Mouse (Mus musculus) G1E (cell line): ENCODE measurements around the gene Ttc16. TPM values are rescaled to one million over a fixed set of nuclear protein-coding genes. Genes with fewer than 3 reads are reported as not detected.
A peak's percentile ranks its signal among the peaks of the same experiment; 100 is the strongest.

ENCODE experiments used
- ATAC-seq: 2 replicates; pipeline ENCODE4 v1.8.0; 2016; ENCODE audit warnings: mild to moderate bottlenecking; ENCODE audit not compliant: insufficient number of reproducible peaks, poor library complexity, low FRiP score, severe bottlenecking; ENCODE audit errors: extremely low read depth
- DNase-seq: peaks from one replicate; pipeline ENCODE4 v3.0.0; 2012; ENCODE audit warnings: low spot score
- H3K27me3 ChIP-seq: 2 replicates; pipeline ENCODE4 v1.6.1; 2012; ENCODE audit warnings: mild to moderate bottlenecking, low read length, inconsistent platforms; ENCODE audit not compliant: insufficient read depth
- H3K36me3 ChIP-seq: replicated peaks from 2 replicates; pipeline ENCODE3; 2012; ENCODE audit warnings: mild to moderate bottlenecking, inconsistent platforms
- H3K4me1 ChIP-seq: 2 replicates; pipeline ENCODE4 v1.6.1; 2012; ENCODE audit warnings: low read depth, low read length, inconsistent platforms, mixed read lengths; ENCODE audit not compliant: insufficient read depth
- H3K4me3 ChIP-seq: 2 replicates; pipeline ENCODE4 v1.5.1; 2012; ENCODE audit warnings: low read depth, mild to moderate bottlenecking, inconsistent platforms, low read length, moderate library complexity, mixed read lengths
- H3K9me3 ChIP-seq: replicated peaks from 2 replicates; pipeline ENCODE4 v1.6.1; 2012; ENCODE audit warnings: inconsistent platforms
- CTCF ChIP-seq: IDR thresholded peaks from 2 replicates; pipeline ENCODE4 v1.5.1; 2012; ENCODE audit warnings: low read depth, low read length, inconsistent platforms, mixed read lengths
- GATA1 ChIP-seq: IDR thresholded peaks from 2 replicates; pipeline ENCODE4 v1.6.1; 2012; ENCODE audit warnings: borderline replicate concordance, low read length, inconsistent platforms, mixed read lengths
- GATA2 ChIP-seq: IDR thresholded peaks from 2 replicates; pipeline ENCODE4 v1.6.1; 2012; ENCODE audit warnings: low read depth, low read length, inconsistent platforms, borderline replicate concordance
- POLR2AphosphoS5 ChIP-seq: IDR thresholded peaks from 2 replicates; pipeline ENCODE4 v1.6.1; 2012; ENCODE audit warnings: low read depth, low read length, inconsistent platforms; ENCODE audit not compliant: insufficient replicate concordance
- TAL1 ChIP-seq: conservative IDR thresholded peaks from 2 replicates; pipeline ENCODE4 v1.6.1; 2012; ENCODE audit warnings: low read depth, low read length, inconsistent platforms, mixed read lengths
- polyA plus RNA-seq: library from polyadenylated mRNA; stranded (reverse); fragments of >175 nt; gene quantifications from 2 replicates; pipeline ENCODE4 v1.2.3, GENCODE M21; 2012
- total RNA-seq, 2 experiments: library from RNA; stranded (forward) in 1 of 2; stranded (reverse) in 1 of 2; fragments of 200-1000 nt in 1 of 2; fragments of >200 nt in 1 of 2; fragmentation: Nextera tagmentation in 1 of 2; gene quantifications; 2 replicates each; pipeline ENCODE4 v1.2.3; 2014 to 2017

Gene Ttc16
- total and polyA plus RNA-seq, 3 experiments: 0.15 to 0.38 TPM; not detected in 1

GRCm38 (mm10) chr2:32712108-32712551 is 63.3 kb downstream of the Ttc16 start:
- TF ChIP-seq GATA1 (no peak), GATA2 (no peak), POLR2AphosphoS5 (no peak), TAL1 (no peak), CTCF (no peak)
- Histone ChIP-seq H3K27me3 (peaks cover 4% of the 10 kb centered on the region; the same call in 1 of the 2 replicates), H3K9me3 (no peaks in the 10 kb centered on the region), H3K4me3 (peak overlapping the region; percentile 93), H3K4me1 (peaks cover 62% of the 10 kb centered on the region), H3K36me3 (peaks cover 44% of the 10 kb centered on the region)
- peak; percentile 32; the same call in 1 of the 2 replicates for ATAC-seq
- peak; percentile 93 for DNase-seq

DNA sequence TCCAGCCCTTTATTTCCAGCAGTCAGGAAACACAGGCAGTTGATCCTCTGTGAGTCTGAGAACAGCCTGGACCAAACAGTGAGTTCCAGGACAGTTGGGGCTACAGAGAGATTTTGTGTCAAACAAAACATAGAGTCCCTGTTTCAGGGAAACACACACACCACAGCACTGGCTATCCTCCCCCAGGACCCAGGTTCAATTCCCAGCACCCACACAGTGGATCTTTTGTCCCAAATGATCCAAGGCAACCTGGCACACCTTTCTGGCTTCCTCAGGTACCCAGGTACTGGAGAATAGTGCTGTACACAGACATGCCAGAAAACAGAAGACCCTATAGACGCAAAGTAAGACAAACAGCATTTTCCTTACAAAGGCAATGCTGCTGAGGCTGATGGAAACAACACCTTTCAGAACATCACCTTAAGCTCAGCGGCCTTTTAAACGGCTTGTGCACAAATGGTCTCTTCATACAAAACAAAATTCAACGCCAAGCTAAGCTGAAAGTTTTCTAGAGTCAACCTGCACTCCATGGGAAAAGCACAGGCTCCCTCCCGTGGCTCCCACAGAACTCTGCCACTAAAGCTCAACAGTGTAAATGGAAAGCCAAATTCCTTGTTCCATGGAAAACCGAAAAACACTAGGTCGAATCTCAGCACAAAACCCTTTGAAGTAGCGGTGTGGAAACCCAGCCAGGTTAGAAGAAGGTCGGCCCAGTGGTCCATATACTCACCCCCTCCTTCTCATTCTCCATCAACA is 64.0 kb downstream of the Ttc16 start:
- H3K36me3 ChIP-seq: peaks cover 51% of the 10 kb centered on the region
- peaks cover 67% of the 10 kb centered on the region for H3K4me1 ChIP-seq
- TF ChIP-seq GATA2 (no peak), TAL1 (no peak), CTCF (no peak), GATA1 (no peak), POLR2AphosphoS5 (no peak)
- DNase-seq: no peak
- no peaks in the 10 kb centered on the region for H3K9me3 ChIP-seq
- peak overlapping the region; percentile 93 for H3K4me3 ChIP-seq
- H3K27me3 ChIP-seq: peaks cover 2% of the 10 kb centered on the region; the same call in 1 of the 2 replicates
- no peak for ATAC-seq

GRCm38 (mm10) chr2:32710425-32710824 is 65.0 kb downstream of the Ttc16 start:
- H3K27me3 ChIP-seq: no peaks in the 10 kb centered on the region
- peaks cover 69% of the 10 kb centered on the region for H3K4me1 ChIP-seq
- ATAC-seq (no peak), DNase-seq (peak; percentile 57)
- no peaks in the 10 kb centered on the region for H3K9me3 ChIP-seq
- TF ChIP-seq POLR2AphosphoS5: no peak
- TF ChIP-seq TAL1: no peak
- no peak for TF ChIP-seq GATA1
- no peak for TF ChIP-seq GATA2
- TF ChIP-seq CTCF: no peak
- H3K36me3 ChIP-seq: peaks cover 61% of the 10 kb centered on the region
- peak overlapping the region; percentile 54; the same call in 1 of the 2 replicates for H3K4me3 ChIP-seq

DNA sequence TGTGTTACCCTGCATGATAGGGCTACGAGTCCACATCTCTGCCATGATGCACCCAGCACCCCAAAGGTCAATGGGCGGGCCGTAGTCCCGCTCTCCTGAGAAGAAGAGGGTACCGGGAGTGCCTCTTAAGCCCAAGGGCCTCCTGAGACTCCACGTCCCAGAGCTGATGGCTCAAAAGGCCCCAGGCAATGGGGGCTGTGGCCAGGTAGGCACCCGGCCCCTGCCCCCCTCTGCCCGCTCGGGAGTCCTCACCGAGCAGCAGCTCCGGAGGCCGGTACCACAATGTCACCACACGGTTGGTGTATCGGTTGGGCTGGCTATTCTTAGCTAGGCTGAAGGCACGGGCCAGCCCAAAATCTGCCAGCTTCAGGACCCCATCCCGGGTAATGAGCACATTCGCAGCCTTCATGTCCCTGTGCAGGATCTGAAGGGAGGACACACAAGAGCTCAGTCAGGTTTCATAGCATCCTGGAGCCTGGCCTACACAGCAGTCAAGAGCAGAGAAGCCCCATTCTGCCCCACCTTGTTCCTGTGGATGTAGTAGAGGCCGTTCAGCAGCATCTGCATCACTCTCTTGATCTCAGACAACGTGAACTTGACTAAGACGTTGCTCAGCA is 65.8 kb downstream of the Ttc16 start:
- Histone ChIP-seq H3K4me3 (peak overlapping the region; percentile 54; the same call in 1 of the 2 replicates), H3K9me3 (no peaks in the 10 kb centered on the region), H3K4me1 (peaks cover 63% of the 10 kb centered on the region), H3K27me3 (no peaks in the 10 kb centered on the region), H3K36me3 (peaks cover 69% of the 10 kb centered on the region)
- no peak for TF ChIP-seq TAL1
- no peak for TF ChIP-seq GATA2
- DNase-seq: no peak
- no peak for ATAC-seq

- DNase-seq (peak; percentile 74), ATAC-seq (no peak)
- Histone ChIP-seq H3K36me3 (peaks cover 79% of the 10 kb centered on the region), H3K4me1 (peaks cover 53% of the 10 kb centered on the region), H3K27me3 (no peaks in the 10 kb centered on the region), H3K9me3 (no peaks in the 10 kb centered on the region), H3K4me3 (no peak overlapping the region; the same call in 1 of the 2 replicates)
- TF ChIP-seq GATA1 (no peak), TAL1 (no peak), GATA2 (no peak), CTCF (peak; percentile 61), POLR2AphosphoS5 (no peak)
These were observed 66.8 kb downstream of the Ttc16 start for GRCm38 (mm10) chr2:32708643-32709042.

Other genes with a start within 250 kb of the Ttc16 start
- gene Fam102a, start 240.3 kb downstream of the Ttc16 start, total RNA-seq (2014; fragmentation: Nextera tagmentation): 33.6 and 35.0 TPM in 2 replicates
- 28.7 and 30.1 TPM in 2 replicates for gene Fam102a, start 240.3 kb downstream of the Ttc16 start, total RNA-seq (2017)
- 28.9 and 32.7 TPM in 2 replicates for gene Fam102a, start 240.3 kb downstream of the Ttc16 start, polyA plus RNA-seq
- gene Dpm2, start 204.8 kb downstream of the Ttc16 start, total RNA-seq (2014; fragmentation: Nextera tagmentation): 74.6 and 85.4 TPM in 2 replicates
- 59.3 and 64.4 TPM in 2 replicates for gene Dpm2, start 204.8 kb downstream of the Ttc16 start, total RNA-seq (2017)
- gene Dpm2, start 204.8 kb downstream of the Ttc16 start, polyA plus RNA-seq: 8.2 and 9.4 TPM in 2 replicates
- gene Pip5kl1, start 200.8 kb downstream of the Ttc16 start, total RNA-seq (2014; fragmentation: Nextera tagmentation): 1.0 TPM in 1 of 2 replicates, not detected in the other
- 0.71 and 1.0 TPM in 2 replicates for gene Pip5kl1, start 200.8 kb downstream of the Ttc16 start, total RNA-seq (2017)
- 0.11 and 0.13 TPM in 2 replicates for gene Pip5kl1, start 200.8 kb downstream of the Ttc16 start, polyA plus RNA-seq
- gene 9430097D07Rik, start 199.9 kb downstream of the Ttc16 start, total RNA-seq (2014; fragmentation: Nextera tagmentation): not detected in 2 replicates
- gene 9430097D07Rik, start 199.9 kb downstream of the Ttc16 start, total RNA-seq (2017): 0.11 TPM in 1 of 2 replicates, not detected in the other
- gene 9430097D07Rik, start 199.9 kb downstream of the Ttc16 start, polyA plus RNA-seq: not detected in 2 replicates
- 15.4 and 25.2 TPM in 2 replicates for gene St6galnac4, start 188.5 kb downstream of the Ttc16 start, total RNA-seq (2014; fragmentation: Nextera tagmentation)
- gene St6galnac4, start 188.5 kb downstream of the Ttc16 start, total RNA-seq (2017): 6.7 and 8.1 TPM in 2 replicates
- gene St6galnac4, start 188.5 kb downstream of the Ttc16 start, polyA plus RNA-seq: 20.8 and 24.4 TPM in 2 replicates
- 18.3 and 20.2 TPM in 2 replicates for gene St6galnac6, start 175.9 kb downstream of the Ttc16 start, total RNA-seq (2014; fragmentation: Nextera tagmentation)
- 16.8 and 19.8 TPM in 2 replicates for gene St6galnac6, start 175.9 kb downstream of the Ttc16 start, total RNA-seq (2017)
- gene St6galnac6, start 175.9 kb downstream of the Ttc16 start, polyA plus RNA-seq: 36.6 and 39.2 TPM in 2 replicates
- gene Ak1, start 153.9 kb downstream of the Ttc16 start, total RNA-seq (2014; fragmentation: Nextera tagmentation): not detected in 2 replicates
- 0.44 and 0.58 TPM in 2 replicates for gene Ak1, start 153.9 kb downstream of the Ttc16 start, total RNA-seq (2017)
- gene Ak1, start 153.9 kb downstream of the Ttc16 start, polyA plus RNA-seq: 0.42 and 0.56 TPM in 2 replicates
- 4.4 and 6.4 TPM in 2 replicates for gene Eng, start 129.0 kb downstream of the Ttc16 start, total RNA-seq (2014; fragmentation: Nextera tagmentation)
- gene Eng, start 129.0 kb downstream of the Ttc16 start, total RNA-seq (2017): 0.76 and 0.93 TPM in 2 replicates
- gene Eng, start 129.0 kb downstream of the Ttc16 start, polyA plus RNA-seq: 5.3 and 6.3 TPM in 2 replicates
- gene Fpgs, start 71.5 kb downstream of the Ttc16 start, total RNA-seq (2014; fragmentation: Nextera tagmentation): 14.7 and 22.9 TPM in 2 replicates
- gene Fpgs, start 71.5 kb downstream of the Ttc16 start, total RNA-seq (2017): 12.8 and 13.6 TPM in 2 replicates
- 81.4 and 145 TPM in 2 replicates for gene Fpgs, start 71.5 kb downstream of the Ttc16 start, polyA plus RNA-seq
- gene Cdk9, start 62.6 kb downstream of the Ttc16 start, total RNA-seq (2014; fragmentation: Nextera tagmentation): 68.7 and 71.2 TPM in 2 replicates
- 31.7 and 32.5 TPM in 2 replicates for gene Cdk9, start 62.6 kb downstream of the Ttc16 start, total RNA-seq (2017)
- 105 and 129 TPM in 2 replicates for gene Cdk9, start 62.6 kb downstream of the Ttc16 start, polyA plus RNA-seq
- not detected in 2 replicates for gene Sh2d3c, start 54.6 kb downstream of the Ttc16 start, total RNA-seq (2014; fragmentation: Nextera tagmentation)
- gene Sh2d3c, start 54.6 kb downstream of the Ttc16 start, total RNA-seq (2017): 0.06 and 0.98 TPM in 2 replicates
- 0.35 and 0.39 TPM in 2 replicates for gene Sh2d3c, start 54.6 kb downstream of the Ttc16 start, polyA plus RNA-seq
- gene 6330409D20Rik, start 34.6 kb downstream of the Ttc16 start, total RNA-seq (2014; fragmentation: Nextera tagmentation): not detected in 2 replicates
- gene 6330409D20Rik, start 34.6 kb downstream of the Ttc16 start, total RNA-seq (2017): 0.17 TPM in 1 of 2 replicates, not detected in the other
- not detected in 2 replicates for gene 6330409D20Rik, start 34.6 kb downstream of the Ttc16 start, polyA plus RNA-seq
- gene Tor2a, start 18.4 kb downstream of the Ttc16 start, total RNA-seq (2014; fragmentation: Nextera tagmentation): 9.0 and 9.7 TPM in 2 replicates
- 14.0 and 17.7 TPM in 2 replicates for gene Tor2a, start 18.4 kb downstream of the Ttc16 start, total RNA-seq (2017)
- 28.2 and 30.1 TPM in 2 replicates for gene Tor2a, start 18.4 kb downstream of the Ttc16 start, polyA plus RNA-seq
- gene Ptrh1, start 153 bp upstream of the Ttc16 start, total RNA-seq (2014; fragmentation: Nextera tagmentation): 3.4 and 4.0 TPM in 2 replicates
- 4.8 and 5.0 TPM in 2 replicates for gene Ptrh1, start 153 bp upstream of the Ttc16 start, total RNA-seq (2017)
- 4.3 and 5.3 TPM in 2 replicates for gene Ptrh1, start 153 bp upstream of the Ttc16 start, polyA plus RNA-seq
- not detected in 2 replicates for gene Cfap157, start 8.8 kb upstream of the Ttc16 start, total RNA-seq (2014; fragmentation: Nextera tagmentation)
- 0.11 and 1.6 TPM in 2 replicates for gene Cfap157, start 8.8 kb upstream of the Ttc16 start, total RNA-seq (2017)
- not detected in 2 replicates for gene Cfap157, start 8.8 kb upstream of the Ttc16 start, polyA plus RNA-seq
- gene Stxbp1, start 71.6 kb upstream of the Ttc16 start, total RNA-seq (2014; fragmentation: Nextera tagmentation): 13.7 TPM in 2 replicates
- gene Stxbp1, start 71.6 kb upstream of the Ttc16 start, total RNA-seq (2017): 2.9 and 3.3 TPM in 2 replicates
- gene Stxbp1, start 71.6 kb upstream of the Ttc16 start, polyA plus RNA-seq: 4.7 and 6.1 TPM in 2 replicates
- gene Fam129b, start 100.5 kb upstream of the Ttc16 start, total RNA-seq (2014; fragmentation: Nextera tagmentation): 0.53 and 1.2 TPM in 2 replicates
- 20.2 and 20.7 TPM in 2 replicates for gene Fam129b, start 100.5 kb upstream of the Ttc16 start, total RNA-seq (2017)
- 1.5 and 1.9 TPM in 2 replicates for gene Fam129b, start 100.5 kb upstream of the Ttc16 start, polyA plus RNA-seq
- 4,306 and 4,312 TPM in 2 replicates for gene Rpl12, start 185.9 kb upstream of the Ttc16 start, total RNA-seq (2014; fragmentation: Nextera tagmentation)
- 1,968 and 2,280 TPM in 2 replicates for gene Rpl12, start 185.9 kb upstream of the Ttc16 start, total RNA-seq (2017)
- gene Rpl12, start 185.9 kb upstream of the Ttc16 start, polyA plus RNA-seq: 2,853 and 2,936 TPM in 2 replicates
- gene Lrsam1, start 186.0 kb upstream of the Ttc16 start, total RNA-seq (2014; fragmentation: Nextera tagmentation): 10.4 and 12.8 TPM in 2 replicates
- gene Lrsam1, start 186.0 kb upstream of the Ttc16 start, total RNA-seq (2017): 5.0 and 8.5 TPM in 2 replicates
- 9.5 and 10.8 TPM in 2 replicates for gene Lrsam1, start 186.0 kb upstream of the Ttc16 start, polyA plus RNA-seq
- 8.2 and 10.0 TPM in 2 replicates for gene Slc2a8, start 206.4 kb upstream of the Ttc16 start, total RNA-seq (2014; fragmentation: Nextera tagmentation)
- 3.7 and 4.4 TPM in 2 replicates for gene Slc2a8, start 206.4 kb upstream of the Ttc16 start, total RNA-seq (2017)
- gene Slc2a8, start 206.4 kb upstream of the Ttc16 start, polyA plus RNA-seq: 41.2 and 77.2 TPM in 2 replicates